Mouse (Mus musculus): Measurements from ENCODE around the gene Pla2g4e. TPM values are rescaled to one million over a fixed set of nuclear protein-coding genes. Genes with fewer than 3 reads are reported as not detected.

Gene Pla2g4e
- total RNA-seq, 2 experiments from 2014 or later: 26.2 to 27.0 TPM

GRCm38 (mm10) chr2:120238733-120239132, 6.4 kb downstream of the Pla2g4e start:
- DNase-seq (ENCODE audit: low spot score): peak; percentile 70

GRCm38 (mm10) chr2:120237784-120238183, 7.4 kb downstream of the Pla2g4e start:
- DNase-seq (ENCODE audit: low spot score): no peak

GRCm38 (mm10) chr2:120235947-120236640, 9.0 kb downstream of the Pla2g4e start:
- peak; percentile 68 for DNase-seq (ENCODE audit: low spot score)

GRCm38 (mm10) chr2:120235381-120235780, 9.8 kb downstream of the Pla2g4e start:
- no peak for DNase-seq (ENCODE audit: low spot score)

- DNase-seq (ENCODE audit: low spot score): no peak
Measured at GRCm38 (mm10) chr2:120231642-120232041, 13.5 kb downstream of the Pla2g4e start.

- DNase-seq (ENCODE audit: low spot score): no peak
Measured at GRCm38 (mm10) chr2:120214600-120214999, 30.5 kb downstream of the Pla2g4e start.

GRCm38 (mm10) chr2:120211448-120211847, 33.7 kb downstream of the Pla2g4e start:
- DNase-seq (ENCODE audit: low spot score): no peak

- DNase-seq (ENCODE audit: low spot score): no peak
Measured at GRCm38 (mm10) chr2:120207926-120208325, 37.2 kb downstream of the Pla2g4e start.

- DNase-seq (ENCODE audit: low spot score): peak; percentile 83
Measured at GRCm38 (mm10) chr2:120207028-120207427, 38.1 kb downstream of the Pla2g4e start.

- peak; percentile 66 for DNase-seq (ENCODE audit: low spot score)
Measured at GRCm38 (mm10) chr2:120203742-120204141, 41.4 kb downstream of the Pla2g4e start.

GRCm38 (mm10) chr2:120200077-120200476, 45.1 kb downstream of the Pla2g4e start:
- no peak for DNase-seq (ENCODE audit: low spot score)

GRCm38 (mm10) chr2:120188174-120188573, 57.0 kb downstream of the Pla2g4e start:
- DNase-seq (ENCODE audit: low spot score): no peak

- DNase-seq (ENCODE audit: low spot score): no peak
Measured at GRCm38 (mm10) chr2:120187583-120187982, 57.6 kb downstream of the Pla2g4e start.

- DNase-seq (ENCODE audit: low spot score): peak; percentile 19
Measured at GRCm38 (mm10) chr2:120185527-120186276, 59.4 kb downstream of the Pla2g4e start.

GRCm38 (mm10) chr2:120178936-120179335, 66.2 kb downstream of the Pla2g4e start:
- no peak for DNase-seq (ENCODE audit: low spot score)

GRCm38 (mm10) chr2:120173718-120174117, 71.4 kb downstream of the Pla2g4e start:
- peak; percentile 51 for DNase-seq (ENCODE audit: low spot score)

GRCm38 (mm10) chr2:120171362-120171761, 73.8 kb downstream of the Pla2g4e start:
- no peak for DNase-seq (ENCODE audit: low spot score)

- DNase-seq (ENCODE audit: low spot score): peak; percentile 58
Measured at GRCm38 (mm10) chr2:120170726-120171125, 74.4 kb downstream of the Pla2g4e start.

GRCm38 (mm10) chr2:120169382-120169781, 75.8 kb downstream of the Pla2g4e start:
- no peak for DNase-seq (ENCODE audit: low spot score)

GRCm38 (mm10) chr2:120167763-120168162, 77.4 kb downstream of the Pla2g4e start:
- DNase-seq (ENCODE audit: low spot score): no peak

GRCm38 (mm10) chr2:120165474-120165873, 79.7 kb downstream of the Pla2g4e start:
- no peak for DNase-seq (ENCODE audit: low spot score)

- peak; percentile 66 for DNase-seq (ENCODE audit: low spot score)
Measured at GRCm38 (mm10) chr2:120159434-120159833, 85.7 kb downstream of the Pla2g4e start.

GRCm38 (mm10) chr2:120158846-120159245, 86.3 kb downstream of the Pla2g4e start:
- DNase-seq (ENCODE audit: low spot score): no peak
